Mouse (Mus musculus): ENCODE results near the gene Ramp2.

DNA sequence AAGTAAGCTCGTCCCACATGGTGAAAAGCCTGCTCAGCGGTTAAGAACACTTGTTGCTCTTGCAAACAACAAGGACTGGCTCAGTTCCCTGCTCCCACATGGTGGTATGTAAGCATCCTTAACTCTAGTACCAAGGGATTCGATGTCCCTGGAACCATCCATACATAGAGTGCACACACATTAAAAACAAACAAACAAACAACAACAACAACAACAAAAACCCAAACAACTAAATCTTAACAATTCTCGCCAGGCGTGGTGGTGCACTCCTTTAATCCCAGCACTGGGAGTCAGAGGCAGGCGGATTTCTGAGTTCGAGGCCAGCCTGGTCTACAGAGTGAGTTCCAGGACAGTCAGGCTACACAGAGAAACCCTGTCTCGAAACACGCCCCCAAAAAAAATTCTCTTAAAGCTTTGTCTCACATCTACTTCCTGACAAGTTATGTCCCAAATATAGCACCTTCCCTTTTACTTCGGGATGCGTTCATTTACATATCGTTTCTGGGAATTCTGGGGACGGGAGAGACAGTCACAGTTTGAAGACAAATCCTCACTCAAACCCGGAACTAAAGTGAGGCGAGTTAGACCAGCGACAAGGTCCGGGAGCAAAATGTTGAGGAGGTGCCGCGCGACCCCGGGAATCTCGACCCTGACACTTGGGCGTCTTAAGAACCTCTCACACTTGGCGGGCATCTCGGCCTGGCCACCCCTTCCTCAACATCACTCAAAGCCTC lies 20.3 kb upstream of the Ramp2 start:
- TF ChIP-seq FLI1 (IDR thresholded peaks at IDR 0.05; ENCODE audit: low read length) = no peak
- TF ChIP-seq GATA1 (IDR thresholded peaks at IDR 0.05; ENCODE audit: borderline replicate concordance, low read length) = no peak

Measured in megakaryocyte, embryonic 14.5 days (primary cell).